Mouse (Mus musculus) cortical plate, adult 2 months (tissue): Measurements from ENCODE around the gene Kcna1. TPM values are rescaled to one million over a fixed set of nuclear protein-coding genes. Genes with fewer than 3 reads are reported as not detected.

ENCODE experiments used
- H3K27ac ChIP-seq: fragments of 200-500 bp; 2 replicates; pipeline ENCODE4 v1.5.1; 2012; ENCODE audit warnings: low read length, control low read depth, inconsistent platforms; ENCODE audit not compliant: insufficient read depth
- H3K4me1 ChIP-seq: fragments of 200-500 bp; 2 replicates; pipeline ENCODE4 v1.6.1; 2011; ENCODE audit warnings: low read length; ENCODE audit not compliant: control insufficient read depth, insufficient read depth
- H3K4me3 ChIP-seq: fragments of 200-500 bp; 2 replicates; pipeline ENCODE4 v1.5.1; 2011; ENCODE audit warnings: mild to moderate bottlenecking, low read length, control low read depth; ENCODE audit not compliant: insufficient read depth
- CTCF ChIP-seq: fragments of 200-500 bp; IDR thresholded peaks from 2 replicates; pipeline ENCODE4 v1.5.1; 2011; ENCODE audit warnings: mild to moderate bottlenecking, control low read depth, low read length; ENCODE audit not compliant: insufficient read depth; ENCODE audit errors: extremely low read depth
- POLR2A ChIP-seq: fragments of 200-500 bp; IDR thresholded peaks from 2 replicates; pipeline ENCODE4 v1.6.1; 2011; ENCODE audit warnings: mild to moderate bottlenecking, low read length, control low read depth; ENCODE audit not compliant: insufficient read depth; ENCODE audit errors: extremely low read depth
- polyA plus RNA-seq: library from polyadenylated mRNA; depleted of rRNA; stranded (reverse); fragments of >200 nt; gene quantifications from 2 replicates; pipeline ENCODE4 v1.2.3, GENCODE M21; 2012; rRNA removed

Gene Kcna1
- polyA plus RNA-seq, result 27.2 and 30.1 TPM in 2 replicates

DNA sequence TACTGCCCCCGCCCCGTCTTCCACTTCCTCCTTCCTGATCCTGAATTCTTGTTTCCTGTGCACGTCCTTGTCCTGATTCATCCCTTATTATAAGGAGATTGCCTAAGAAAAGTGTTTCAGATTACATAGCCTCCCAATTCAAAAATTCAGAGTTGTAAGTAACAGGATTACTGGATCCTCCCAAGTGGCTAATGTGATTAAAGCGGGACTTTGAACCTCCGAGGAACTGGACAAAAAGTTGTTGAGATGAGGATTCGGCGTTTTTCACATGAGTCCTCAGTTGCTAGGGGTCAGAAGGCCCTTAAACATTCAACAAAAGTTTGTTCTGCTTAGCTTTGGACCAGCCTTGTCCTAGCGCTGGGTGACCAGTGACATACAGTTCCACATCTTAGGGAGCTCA, at the start of gene Kcna1:
Gene Kcna1 (minus strand): TSS at position 4 of the 400 bp plus-strand sequence.
- peak within 1 kb of the TSS; percentile 78 for H3K27ac ChIP-seq
- H3K4me1 ChIP-seq, result peaks cover 3% of the 10 kb centered on the region; the same call in 1 of the 2 replicates
- TF ChIP-seq CTCF (no peak), POLR2A (no peak)
- peak within 1 kb of the TSS; percentile 99 for H3K4me3 ChIP-seq

DNA sequence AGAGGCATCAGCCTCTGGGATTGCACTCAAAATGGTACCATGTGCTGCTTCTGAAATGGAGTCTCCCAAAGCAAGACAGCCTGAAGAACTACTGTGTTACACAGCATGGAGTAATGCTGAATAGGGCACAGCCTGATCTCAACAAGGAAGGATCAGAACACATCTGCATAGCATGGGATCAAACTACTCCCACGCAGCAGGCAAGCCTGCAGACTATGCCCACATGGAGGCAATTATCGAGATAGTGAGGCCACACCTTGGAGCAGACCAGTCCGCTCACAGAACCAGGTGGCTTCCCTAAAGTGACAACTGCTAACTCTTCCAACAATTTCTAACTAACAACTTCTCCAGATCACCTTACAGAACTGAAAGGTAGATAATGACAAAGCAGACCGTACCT, 40.9 kb upstream of the Kcna1 start:
- Histone ChIP-seq H3K4me3 (no peak overlapping the region), H3K4me1 (no peaks in the 10 kb centered on the region), H3K27ac (no peak overlapping the region)
- TF ChIP-seq CTCF, result no peak
- no peak for TF ChIP-seq POLR2A

DNA sequence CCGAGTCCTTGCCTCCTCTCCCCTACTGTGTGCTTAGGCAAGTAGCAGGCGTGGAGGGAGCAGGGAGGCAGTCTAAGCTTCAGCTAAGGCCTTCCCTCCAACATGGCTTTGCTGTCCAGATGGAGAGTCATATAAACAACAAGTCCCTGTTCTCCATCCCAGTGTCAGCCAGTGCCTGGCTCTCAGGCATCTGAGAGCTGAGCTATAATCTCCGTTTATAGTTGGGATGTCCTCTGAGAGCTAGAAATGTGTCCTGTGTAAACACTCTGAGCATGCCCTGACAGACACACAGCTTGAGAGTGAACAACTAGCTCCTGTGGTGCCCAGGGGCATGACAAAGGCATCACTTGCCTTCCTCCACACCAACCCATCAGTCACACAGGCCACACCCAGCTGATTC, 39.0 kb upstream of the Kcna1 start:
- Histone ChIP-seq H3K27ac (peak overlapping the region; percentile 48; the same call in 1 of the 2 replicates), H3K4me3 (no peak overlapping the region), H3K4me1 (peaks cover 4% of the 10 kb centered on the region)
- TF ChIP-seq CTCF, result no peak

DNA sequence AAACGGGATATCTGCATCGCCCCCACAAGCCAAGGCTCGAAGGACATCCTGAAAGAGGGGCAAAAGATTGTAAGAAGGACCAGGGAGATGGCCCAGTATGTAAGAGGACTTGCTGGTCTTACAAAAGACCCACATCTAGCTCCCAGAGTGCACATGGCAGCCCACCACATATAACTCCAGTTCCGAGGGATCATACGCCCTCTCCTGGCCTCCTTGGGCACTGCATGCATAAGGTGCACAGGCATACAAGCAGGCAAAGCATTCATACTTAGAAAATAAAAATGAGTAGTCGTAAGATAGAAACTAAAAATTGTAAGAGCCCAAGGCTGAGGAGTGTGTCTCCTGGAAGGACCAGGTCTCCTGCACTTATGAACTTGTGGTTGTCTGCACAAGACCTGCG, 32.8 kb upstream of the Kcna1 start:
- Histone ChIP-seq H3K4me3 (no peak overlapping the region), H3K27ac (no peak overlapping the region), H3K4me1 (peaks cover 4% of the 10 kb centered on the region)
- no peak for TF ChIP-seq POLR2A
- peak; percentile 44; the same call in 1 of the 2 replicates for TF ChIP-seq CTCF

- Histone ChIP-seq H3K4me1 (no peaks in the 10 kb centered on the region; the same call in 1 of the 2 replicates), H3K27ac (no peak overlapping the region), H3K4me3 (no peak overlapping the region)
- TF ChIP-seq POLR2A (no peak), CTCF (no peak)
Measured at GRCm38 (mm10) chr6:126667001-126667400, 20.8 kb upstream of the Kcna1 start.

DNA sequence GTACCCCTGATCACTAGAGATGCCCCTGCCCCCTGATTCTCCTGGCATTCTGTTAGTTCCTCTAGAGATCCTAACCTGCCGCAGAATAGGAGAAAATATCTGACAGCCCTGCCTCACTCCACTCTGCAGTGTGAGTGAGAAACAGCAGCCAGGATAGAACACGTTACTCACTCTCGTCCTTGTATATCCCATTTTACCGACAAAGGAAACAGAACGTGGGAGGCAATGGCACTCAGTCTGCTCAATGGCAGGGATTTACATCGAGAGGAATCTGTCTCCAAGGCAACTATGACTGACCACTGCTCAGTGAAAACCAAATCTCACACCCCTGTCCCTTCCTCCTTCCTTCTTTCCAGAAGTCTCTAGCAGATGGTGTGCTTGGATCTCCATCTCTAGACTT, 19.9 kb upstream of the Kcna1 start:
- TF ChIP-seq CTCF (no peak), POLR2A (no peak)
- Histone ChIP-seq H3K4me3 (no peak overlapping the region), H3K27ac (no peak overlapping the region), H3K4me1 (no peaks in the 10 kb centered on the region; the same call in 1 of the 2 replicates)

DNA sequence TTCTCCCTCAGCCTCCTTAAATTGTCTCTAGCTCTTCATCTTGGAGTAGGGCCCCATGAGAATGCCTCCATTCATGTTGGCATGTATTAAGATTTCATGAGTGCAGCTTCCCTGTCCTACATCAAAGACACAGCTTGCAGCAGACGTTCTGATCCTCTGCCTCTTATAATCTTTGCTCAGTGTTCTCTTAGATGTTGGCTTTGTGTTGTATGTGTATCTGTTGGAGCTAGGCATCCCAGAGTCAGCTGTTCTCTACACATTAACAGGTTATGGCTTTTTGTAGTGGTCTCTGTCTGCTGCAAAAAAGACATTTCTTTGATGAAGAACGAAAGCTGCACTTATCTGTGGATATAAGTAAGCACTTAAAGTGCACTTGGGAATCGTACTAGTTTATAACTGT, 18.4 kb upstream of the Kcna1 start:
- no peak overlapping the region for H3K4me3 ChIP-seq
- H3K4me1 ChIP-seq, result no peaks in the 10 kb centered on the region; the same call in 1 of the 2 replicates
- H3K27ac ChIP-seq, result no peak overlapping the region
- TF ChIP-seq CTCF, result no peak
- no peak for TF ChIP-seq POLR2A

- Histone ChIP-seq H3K4me1 (no peaks in the 10 kb centered on the region), H3K4me3 (no peak overlapping the region), H3K27ac (peak overlapping the region; percentile 61; the same call in 1 of the 2 replicates)
- TF ChIP-seq POLR2A (no peak), CTCF (no peak)
Measured at GRCm38 (mm10) chr6:126657646-126658394, 11.6 kb upstream of the Kcna1 start.

- H3K4me3 ChIP-seq, result no peak overlapping the region
- no peaks in the 10 kb centered on the region for H3K4me1 ChIP-seq
- H3K27ac ChIP-seq, result no peak overlapping the region
- TF ChIP-seq POLR2A (no peak), CTCF (no peak)
Measured at GRCm38 (mm10) chr6:126653561-126653960, 7.4 kb upstream of the Kcna1 start.

DNA sequence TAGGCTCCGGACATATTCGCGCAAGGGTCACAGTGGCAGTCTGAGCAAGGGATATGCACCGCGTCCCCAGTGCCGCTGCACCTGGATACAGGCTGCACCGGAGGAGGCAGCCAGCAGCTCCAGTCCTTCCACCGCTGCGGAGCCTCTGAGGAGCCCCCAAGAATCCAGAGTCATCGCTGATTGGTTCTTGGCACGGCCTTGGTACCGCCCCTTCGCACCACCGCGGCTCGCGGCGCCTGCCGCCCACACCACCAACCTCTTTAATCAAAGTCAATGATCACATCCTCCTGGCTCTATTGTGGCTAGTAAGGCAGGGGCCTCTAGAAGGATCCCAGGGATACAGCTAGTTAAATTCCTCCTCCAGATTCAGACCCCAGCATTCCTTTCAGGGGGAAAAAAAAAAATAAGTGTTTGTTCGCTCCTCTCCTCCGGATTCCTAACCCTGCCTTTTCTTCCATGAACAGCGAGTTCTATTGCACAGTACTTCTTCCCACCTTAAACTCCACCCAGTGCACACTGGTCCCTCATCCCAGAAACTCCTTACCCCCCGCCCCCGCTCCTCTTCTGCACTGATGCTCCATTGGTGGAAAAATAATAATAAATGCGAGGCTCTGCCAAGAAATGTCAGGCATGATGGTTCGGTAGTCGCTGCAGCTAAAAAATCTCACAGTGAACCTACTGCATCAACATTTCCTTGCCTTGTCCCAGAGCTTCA, 383 bp downstream of the Kcna1 start:
- Histone ChIP-seq H3K27ac (peak overlapping the region; percentile 78), H3K4me1 (peaks cover 3% of the 10 kb centered on the region; the same call in 1 of the 2 replicates), H3K4me3 (peak overlapping the region; percentile 99)
- TF ChIP-seq POLR2A (peak; percentile 65; the same call in 1 of the 2 replicates), CTCF (no peak)
